Mouse (Mus musculus): ENCODE measurements around the gene Heatr5b. TPM values are rescaled to one million over a fixed set of nuclear protein-coding genes. Genes with fewer than 3 reads are reported as not detected.

Gene Heatr5b
- total RNA-seq, 2 experiments from 2014 or later: 50.8 TPM

- DNase-seq (ENCODE audit: low spot score in 2 of 2): no peak
These were observed 66.2 kb downstream of the Heatr5b start for GRCm38 (mm10) chr17:78768937-78769336.

DNA sequence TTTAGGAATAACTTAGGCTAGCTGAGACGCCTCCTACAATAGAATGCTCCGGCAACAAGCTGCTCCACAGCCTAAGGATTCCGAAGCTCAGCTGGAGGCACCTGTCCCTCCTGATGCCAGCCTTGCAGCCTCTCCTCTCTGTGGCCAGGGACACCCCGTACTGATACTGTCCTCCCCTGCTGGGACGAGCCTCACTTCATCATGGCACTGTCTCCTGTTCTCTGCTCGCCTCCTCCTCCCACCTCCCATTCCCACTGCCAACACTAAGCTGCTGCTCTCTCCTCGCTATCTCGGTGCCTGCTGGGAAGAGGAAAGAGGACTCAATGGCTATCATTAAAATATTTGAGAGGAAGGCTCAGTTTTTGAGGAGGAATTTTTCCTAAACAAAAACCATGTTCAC, 67.6 kb downstream of the Heatr5b start:
- DNase-seq (ENCODE audit: low spot score in 2 of 2): peak; percentile 28 to 61

DNA sequence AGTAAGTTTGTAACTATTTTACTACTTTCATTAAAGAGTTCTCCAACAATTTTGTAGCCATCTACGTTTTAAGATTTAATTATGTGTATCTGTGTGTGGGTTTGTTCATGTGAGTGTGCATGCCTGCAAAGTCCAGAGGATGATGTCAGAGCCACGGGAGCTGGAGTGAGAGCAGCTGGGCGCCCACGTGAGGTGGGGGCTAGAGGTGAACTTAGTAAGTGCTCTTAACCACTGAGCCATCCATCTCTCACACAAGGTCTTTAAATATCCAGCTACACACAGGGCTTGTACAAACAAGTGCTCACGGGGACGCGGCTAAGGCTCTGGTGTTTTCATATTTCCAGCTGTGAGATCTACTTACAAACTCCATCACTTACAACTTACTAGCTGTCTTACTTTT, 69.1 kb downstream of the Heatr5b start:
- no peak for DNase-seq (ENCODE audit: low spot score in 2 of 2)

- no peak for DNase-seq (ENCODE audit: low spot score in 2 of 2)
These were observed 71.9 kb downstream of the Heatr5b start for GRCm38 (mm10) chr17:78763272-78763671.

GRCm38 (mm10) chr17:78752938-78753655, 82.1 kb downstream of the Heatr5b start:
- DNase-seq (ENCODE audit: low spot score in 2 of 2): no peak

DNA sequence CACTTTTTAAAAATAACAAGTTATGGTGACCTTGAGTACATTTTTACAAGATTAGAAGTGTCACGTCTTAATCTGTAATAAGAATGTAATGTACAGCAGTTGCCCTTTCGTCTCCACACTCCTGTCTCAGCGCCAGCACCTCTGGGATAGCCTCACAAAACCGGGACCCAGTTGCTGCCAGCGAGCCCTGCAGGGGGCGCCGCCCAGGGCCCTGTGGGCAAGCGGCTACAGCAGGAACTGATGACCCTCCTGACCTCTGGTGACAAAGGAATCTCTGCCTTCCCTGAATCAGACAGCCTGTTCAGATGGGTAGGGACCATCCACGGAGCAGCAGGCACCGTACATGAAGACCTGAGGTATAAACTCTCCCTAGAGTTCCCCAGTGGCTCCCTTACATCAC, 83.1 kb downstream of the Heatr5b start:
- no peak for DNase-seq (ENCODE audit: low spot score in 2 of 2)

DNA sequence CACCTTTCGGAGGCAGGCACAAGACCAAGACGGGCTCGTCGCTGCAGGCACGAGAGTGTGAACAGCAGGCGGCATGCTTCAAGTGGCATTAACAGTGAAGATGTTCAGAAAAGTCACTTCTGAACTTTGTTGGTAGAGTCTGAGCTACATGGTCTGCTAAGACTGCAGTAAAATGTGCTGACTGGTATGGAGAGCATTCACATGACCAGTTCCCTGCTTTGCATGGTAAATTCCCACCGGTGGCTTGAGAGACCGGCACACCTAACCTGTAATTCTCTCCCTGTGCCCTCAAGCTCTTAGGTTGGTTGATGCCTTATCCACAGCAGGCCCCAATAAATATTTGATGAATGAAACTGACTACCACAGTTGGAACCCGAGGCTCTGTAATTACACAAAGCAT, 86.7 kb downstream of the Heatr5b start:
- DNase-seq (ENCODE audit: low spot score in 2 of 2): no peak

- DNase-seq (ENCODE audit: low spot score in 2 of 2): no peak
These were observed 96.7 kb downstream of the Heatr5b start for GRCm38 (mm10) chr17:78738416-78738815.

- no peak for DNase-seq (ENCODE audit: low spot score in 2 of 2)
These were observed 97.4 kb downstream of the Heatr5b start for GRCm38 (mm10) chr17:78737771-78738170.

- DNase-seq (ENCODE audit: low spot score in 2 of 2): no peak
These were observed 98.1 kb downstream of the Heatr5b start, which contains the start of gene Strn for GRCm38 (mm10) chr17:78737096-78737495. TSS of gene Strn (minus strand) at chr17:78737196.

- peak; percentile 99 for DNase-seq (ENCODE audit: low spot score in 2 of 2)
These were observed 98.6 kb downstream of the Heatr5b start for GRCm38 (mm10) chr17:78736473-78736988.

- DNase-seq (ENCODE audit: low spot score in 2 of 2): no peak
These were observed 99.3 kb downstream of the Heatr5b start for GRCm38 (mm10) chr17:78735731-78736472.

- DNase-seq (ENCODE audit: low spot score in 2 of 2): no peak
These were observed 100.4 kb downstream of the Heatr5b start for GRCm38 (mm10) chr17:78734806-78735205.

GRCm38 (mm10) chr17:78732056-78732455, 103.1 kb downstream of the Heatr5b start:
- no peak for DNase-seq (ENCODE audit: low spot score in 2 of 2)

DNA sequence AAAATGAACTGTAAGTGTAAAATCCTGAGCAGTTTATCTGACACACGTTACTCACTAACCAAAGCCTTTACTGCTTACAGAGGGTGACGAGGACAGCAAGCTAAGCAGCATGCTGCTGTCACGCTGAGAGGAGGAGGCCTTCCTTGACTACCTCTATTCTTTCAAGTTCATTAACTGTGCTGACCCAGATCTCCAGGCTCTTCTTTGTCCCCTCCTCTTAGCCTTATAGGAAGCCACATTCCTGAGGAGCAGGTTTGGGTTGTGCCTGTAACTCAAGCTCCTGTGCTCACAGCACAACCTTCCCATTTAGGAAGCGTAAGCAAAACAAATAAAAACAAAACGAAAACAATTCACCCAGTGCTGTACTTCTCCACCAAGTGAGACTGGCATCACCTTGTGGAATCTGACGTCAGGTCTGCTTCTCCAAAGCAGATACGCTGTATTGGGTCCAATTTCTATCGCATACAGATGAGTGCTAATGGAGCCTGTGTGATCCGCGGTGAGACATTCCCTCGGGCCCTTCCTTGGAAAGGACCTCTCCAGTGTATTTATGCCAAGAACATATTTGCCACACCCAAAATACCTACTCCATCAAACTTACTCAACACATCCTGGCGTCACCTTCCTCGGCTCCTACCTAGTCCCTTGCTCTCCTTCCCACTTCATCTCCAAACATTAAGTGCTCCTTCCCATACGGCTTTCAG, 108.3 kb downstream of the Heatr5b start:
- DNase-seq (ENCODE audit: low spot score in 2 of 2): no peak

- DNase-seq (ENCODE audit: low spot score in 2 of 2): no peak
These were observed 110.6 kb downstream of the Heatr5b start for GRCm38 (mm10) chr17:78724461-78725055.

- no peak for DNase-seq (ENCODE audit: low spot score in 2 of 2)
These were observed 113.5 kb downstream of the Heatr5b start for GRCm38 (mm10) chr17:78721690-78722089.

DNA sequence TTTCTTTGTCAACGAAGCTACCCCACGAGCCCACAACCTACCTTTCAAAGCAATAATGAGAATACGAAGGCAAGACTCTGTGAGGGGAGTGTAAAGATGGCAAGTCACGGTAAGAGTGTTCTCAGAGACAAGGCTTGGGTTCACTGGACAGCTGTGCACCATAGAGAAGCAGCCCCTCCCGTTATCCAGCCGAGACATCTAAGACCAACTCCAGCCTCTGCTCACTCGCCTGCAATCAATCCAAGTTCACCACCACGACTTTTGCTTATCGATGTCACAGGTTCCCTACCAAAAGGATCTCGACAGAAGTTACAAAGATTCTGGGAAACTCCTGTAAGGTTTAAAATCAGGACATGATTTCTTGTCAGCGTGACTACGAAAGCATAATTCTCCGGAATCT, 116.1 kb downstream of the Heatr5b start:
- DNase-seq (ENCODE audit: low spot score in 2 of 2): no peak

DNA sequence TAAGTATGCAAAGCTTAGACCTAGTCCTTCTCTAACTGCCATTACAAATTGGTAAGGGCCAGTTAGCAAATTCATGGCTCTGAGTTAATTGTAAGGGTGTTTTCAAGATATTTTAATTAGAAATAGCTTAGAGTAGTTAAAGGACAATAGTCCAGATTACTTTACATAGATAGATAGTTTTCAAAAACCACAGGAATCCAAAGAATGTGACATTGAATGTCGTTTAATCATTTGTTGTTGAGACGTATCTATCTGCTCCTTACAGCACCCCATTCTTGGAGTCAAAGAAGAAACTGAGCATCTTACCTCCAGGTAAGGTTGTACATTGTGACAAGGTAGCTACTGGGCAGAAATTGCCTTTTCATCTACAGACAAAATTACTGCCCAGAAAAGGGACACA, 124.9 kb downstream of the Heatr5b start:
- no peak for DNase-seq (ENCODE audit: low spot score in 2 of 2)

DNA sequence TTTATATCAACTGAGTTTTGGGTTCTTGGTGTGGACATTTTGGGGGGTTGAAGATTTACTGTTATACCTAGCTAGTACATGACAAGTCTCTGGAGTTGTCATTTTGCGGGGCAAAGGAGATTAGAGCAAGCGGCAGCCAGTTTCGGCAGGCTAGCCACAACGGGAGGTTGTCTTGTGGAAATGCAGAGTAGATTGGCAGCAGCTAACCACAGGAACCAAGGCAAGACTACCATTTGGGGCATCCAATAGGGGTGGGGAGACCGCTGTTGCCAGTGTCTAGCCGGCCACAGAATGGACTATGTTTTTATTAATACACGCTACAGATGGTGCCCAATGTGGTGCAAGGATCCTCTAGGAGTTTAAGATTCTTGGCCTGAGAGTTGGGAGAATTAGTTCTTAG, 126.7 kb downstream of the Heatr5b start:
- DNase-seq (ENCODE audit: low spot score in 2 of 2): no peak

DNA sequence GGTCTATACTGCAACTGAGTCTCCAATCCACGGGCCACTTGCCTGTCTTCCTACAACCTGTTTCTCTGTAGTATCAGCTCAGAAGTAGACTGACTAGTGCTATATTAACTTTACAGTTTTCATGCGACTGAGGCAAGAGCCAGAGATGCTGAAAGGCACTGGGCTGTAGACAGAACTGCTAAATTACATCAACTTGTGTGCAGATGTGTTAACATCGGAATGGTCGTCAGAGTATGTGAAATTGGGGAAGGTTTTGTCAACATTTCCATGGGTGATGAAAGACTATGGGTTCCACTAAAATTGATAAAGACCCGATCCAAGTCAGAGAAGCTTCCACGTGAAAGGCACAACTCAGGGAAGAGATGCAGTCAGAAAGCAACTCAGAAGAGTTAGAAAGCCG, 132.2 kb downstream of the Heatr5b start:
- DNase-seq (ENCODE audit: low spot score in 2 of 2): no peak
